Mouse (Mus musculus) intestine, postnatal 0 days (tissue): ENCODE results near the gene Abhd17c. TPM values are rescaled to one million over a fixed set of nuclear protein-coding genes. Genes with fewer than 3 reads are reported as not detected.

Source experiments
- ATAC-seq: fragments of 200-750 bp; cut with Nextera tagmentation; 2 replicates; pipeline ENCODE4 v1.8.0; 2017; ENCODE audit warnings: mild to moderate bottlenecking, moderate TSS enrichment, moderate library complexity
- H3K27ac ChIP-seq: fragments of 300-500 bp; sonication (generic); 2 replicates; pipeline ENCODE4 v1.5.1; 2014; ENCODE audit warnings: mild to moderate bottlenecking, low read depth, low read length, moderate library complexity
- H3K27me3 ChIP-seq: fragments of 300-500 bp; sonication (generic); replicated peaks from 2 replicates; pipeline ENCODE4 v1.6.1; 2014; ENCODE audit warnings: low read length, mixed read lengths; ENCODE audit not compliant: control insufficient read depth, insufficient read depth
- H3K36me3 ChIP-seq: fragments of 300-500 bp; sonication (generic); 2 replicates; pipeline ENCODE4 v1.6.1; 2014; ENCODE audit warnings: mild to moderate bottlenecking, moderate library complexity; ENCODE audit not compliant: control insufficient read depth, insufficient read depth
- H3K4me1 ChIP-seq: fragments of 300-500 bp; sonication (generic); replicated peaks from 2 replicates; pipeline ENCODE4 v1.6.1; 2014; ENCODE audit warnings: antibody characterized with exemption, low read length, mixed read lengths; ENCODE audit not compliant: control insufficient read depth, insufficient read depth
- H3K4me2 ChIP-seq: fragments of 300-500 bp; sonication (generic); replicated peaks from 2 replicates; pipeline ENCODE4 v1.6.1; 2014; ENCODE audit warnings: low read depth, mild to moderate bottlenecking, moderate library complexity
- H3K4me3 ChIP-seq: fragments of 300-500 bp; sonication (generic); 2 replicates; pipeline ENCODE4 v1.5.1; 2014; ENCODE audit warnings: low read depth, low read length
- H3K9ac ChIP-seq: fragments of 300-500 bp; sonication (generic); 2 replicates; pipeline ENCODE4 v1.6.1; 2014; ENCODE audit warnings: mild to moderate bottlenecking, low read depth, low read length
- H3K9me3 ChIP-seq: fragments of 300-500 bp; sonication (generic); 2 replicates; pipeline ENCODE4 v1.6.1; 2016; ENCODE audit warnings: mixed run types; ENCODE audit not compliant: control insufficient read depth
- CTCF ChIP-seq: sonication (generic); IDR thresholded peaks from 2 replicates; pipeline ENCODE4 v1.5.1; 2016; ENCODE audit warnings: low read depth, mild to moderate bottlenecking, control low read depth, antibody characterized with exemption, moderate library complexity
- WGBS: fragments of 180-500 bp; shearing (Covaris S2); extraction: QIAGEN DNeasy Blood & Tissue Kit; methylation state at CpG from one replicate; pipeline ENCODE4 v1.1.7; 2014; 5-methylcytosine and 5-hydroxymethylcytosine counted together
- polyA plus RNA-seq: library from polyadenylated mRNA; unstranded; fragments of >200 nt; fragmentation: Nextera tagmentation; extraction: Ambion mirVana; gene quantifications from 2 replicates; pipeline ENCODE4 v1.2.1, GENCODE M21; 2015

Abhd17c gene
- polyA plus RNA-seq, 1 experiment from 2014 or later = 203 TPM

DNA sequence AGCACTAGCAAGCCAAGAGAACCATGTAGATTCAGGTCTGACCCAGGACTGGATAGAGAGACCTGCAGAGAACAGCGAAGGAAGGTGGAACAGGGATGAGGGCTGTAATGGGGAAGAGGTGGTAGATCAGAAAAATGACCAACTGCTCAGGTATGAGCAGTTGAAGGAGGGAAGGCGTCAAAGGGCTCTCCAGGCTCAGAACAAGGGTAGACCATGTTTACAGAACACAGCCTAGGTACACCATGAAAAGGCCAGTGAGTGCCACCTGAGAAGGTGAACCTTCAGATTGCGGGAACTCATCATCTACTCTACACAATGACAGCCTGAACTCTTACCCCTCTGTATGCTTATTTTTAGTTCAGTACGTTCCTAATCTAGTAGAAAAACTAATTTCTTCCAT, 9.5 kb downstream of the Abhd17c start:
- TF ChIP-seq CTCF = no peak
- H3K4me2 ChIP-seq = no peak overlapping the region
- 77% methylated on average over 4 of the region's 4 CpGs for WGBS
- no peaks in the 10 kb centered on the region for H3K27me3 ChIP-seq
- no peak for ATAC-seq
- no peak overlapping the region for H3K9ac ChIP-seq
- H3K4me3 ChIP-seq = no peak overlapping the region
- peaks cover 8% of the 10 kb centered on the region; the same call in 1 of the 2 replicates for H3K4me1 ChIP-seq
- no peaks in the 10 kb centered on the region for H3K9me3 ChIP-seq
- H3K27ac ChIP-seq = no peak overlapping the region
- no peaks in the 10 kb centered on the region for H3K36me3 ChIP-seq

DNA sequence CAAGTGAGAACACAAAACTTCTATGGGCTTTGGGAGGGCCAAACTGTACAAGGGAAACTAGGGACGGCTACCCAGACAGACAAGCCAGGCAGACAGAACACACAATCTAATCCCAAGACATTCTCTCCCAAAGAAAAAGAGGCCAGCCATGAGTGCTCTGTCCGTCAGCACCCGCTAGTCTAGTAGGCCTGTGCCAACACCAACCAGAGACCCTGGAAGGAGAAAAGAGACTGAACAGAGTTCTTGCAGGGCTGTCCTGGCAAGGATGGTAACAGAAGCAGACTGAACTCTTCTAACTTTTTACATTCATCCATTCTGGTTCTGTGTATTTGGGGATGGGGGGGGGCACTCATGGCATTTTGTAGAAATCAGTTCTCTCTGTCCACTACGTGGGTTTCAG, 12.1 kb downstream of the Abhd17c start:
- peaks cover 11% of the 10 kb centered on the region for H3K4me1 ChIP-seq
- H3K36me3 ChIP-seq = no peaks in the 10 kb centered on the region
- H3K9ac ChIP-seq = no peak overlapping the region
- 59% methylated on average over 4 of the region's 4 CpGs for WGBS
- 0 out of 2 replicates have a peak overlapping the region, but pooled peaks have one; percentile 2 for H3K4me2 ChIP-seq
- no peaks in the 10 kb centered on the region for H3K9me3 ChIP-seq
- no peak for ATAC-seq
- H3K27ac ChIP-seq = no peak overlapping the region
- no peak for TF ChIP-seq CTCF
- no peaks in the 10 kb centered on the region for H3K27me3 ChIP-seq
- no peak overlapping the region for H3K4me3 ChIP-seq

DNA sequence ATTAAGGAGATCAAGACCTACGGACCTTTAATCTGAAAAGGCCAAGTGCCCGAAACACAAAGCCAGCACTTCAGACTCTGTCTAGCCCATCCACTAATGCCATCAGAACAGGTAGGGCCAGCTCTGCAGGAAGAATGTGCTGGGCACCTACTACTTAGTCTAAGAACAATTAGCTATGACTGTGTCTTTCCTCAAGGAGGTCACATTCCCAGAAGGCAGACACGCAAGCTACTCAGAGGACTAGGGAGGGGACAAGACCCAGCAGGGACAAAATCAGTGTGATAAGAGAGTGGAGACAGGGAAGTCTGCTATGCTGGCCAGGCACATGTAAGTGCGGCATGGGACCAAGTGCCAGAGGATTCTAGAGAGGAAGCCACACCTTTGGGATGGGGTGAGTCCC, 13.0 kb downstream of the Abhd17c start:
- H3K4me2 ChIP-seq = no peak overlapping the region

DNA sequence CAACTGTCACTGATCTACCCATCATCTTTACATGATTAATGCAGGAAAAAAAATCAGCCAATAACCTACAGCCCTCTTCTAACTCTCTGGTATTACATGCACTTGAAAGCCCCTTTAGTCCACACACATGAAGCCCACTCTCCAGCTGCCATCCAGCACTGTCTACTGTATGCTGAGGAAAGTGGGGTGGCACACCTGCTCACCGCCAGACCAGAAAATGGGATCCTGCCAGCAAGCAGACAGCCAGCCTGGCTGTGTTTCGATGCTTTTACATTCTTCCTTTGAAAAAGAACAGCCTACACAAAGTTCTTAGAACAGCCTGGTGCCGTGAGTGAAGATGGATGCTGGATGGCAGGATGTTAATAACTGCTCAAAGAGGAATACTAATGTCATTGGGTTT, 13.9 kb downstream of the Abhd17c start:
- WGBS = 59% methylated on average over 3 of the region's 3 CpGs
- TF ChIP-seq CTCF = no peak
- Histone ChIP-seq H3K27me3 (no peaks in the 10 kb centered on the region), H3K9ac (no peak overlapping the region), H3K4me1 (peaks cover 16% of the 10 kb centered on the region), H3K4me2 (no peak overlapping the region), H3K4me3 (no peak overlapping the region), H3K36me3 (no peaks in the 10 kb centered on the region), H3K9me3 (no peaks in the 10 kb centered on the region), H3K27ac (no peak overlapping the region)
- no peak for ATAC-seq

More for the DNA sequence above, 13.0 kb downstream of the Abhd17c start:
- ATAC-seq = peak; percentile 29; the same call in 1 of the 2 replicates
- WGBS = 54% methylated on average over 4 of the region's 4 CpGs
- no peak overlapping the region for H3K27ac ChIP-seq
- no peaks in the 10 kb centered on the region for H3K36me3 ChIP-seq
- TF ChIP-seq CTCF = no peak
- no peak overlapping the region for H3K9ac ChIP-seq
- H3K4me1 ChIP-seq = peaks cover 12% of the 10 kb centered on the region
- H3K27me3 ChIP-seq = no peaks in the 10 kb centered on the region
- H3K4me3 ChIP-seq = no peak overlapping the region
- no peaks in the 10 kb centered on the region for H3K9me3 ChIP-seq

DNA sequence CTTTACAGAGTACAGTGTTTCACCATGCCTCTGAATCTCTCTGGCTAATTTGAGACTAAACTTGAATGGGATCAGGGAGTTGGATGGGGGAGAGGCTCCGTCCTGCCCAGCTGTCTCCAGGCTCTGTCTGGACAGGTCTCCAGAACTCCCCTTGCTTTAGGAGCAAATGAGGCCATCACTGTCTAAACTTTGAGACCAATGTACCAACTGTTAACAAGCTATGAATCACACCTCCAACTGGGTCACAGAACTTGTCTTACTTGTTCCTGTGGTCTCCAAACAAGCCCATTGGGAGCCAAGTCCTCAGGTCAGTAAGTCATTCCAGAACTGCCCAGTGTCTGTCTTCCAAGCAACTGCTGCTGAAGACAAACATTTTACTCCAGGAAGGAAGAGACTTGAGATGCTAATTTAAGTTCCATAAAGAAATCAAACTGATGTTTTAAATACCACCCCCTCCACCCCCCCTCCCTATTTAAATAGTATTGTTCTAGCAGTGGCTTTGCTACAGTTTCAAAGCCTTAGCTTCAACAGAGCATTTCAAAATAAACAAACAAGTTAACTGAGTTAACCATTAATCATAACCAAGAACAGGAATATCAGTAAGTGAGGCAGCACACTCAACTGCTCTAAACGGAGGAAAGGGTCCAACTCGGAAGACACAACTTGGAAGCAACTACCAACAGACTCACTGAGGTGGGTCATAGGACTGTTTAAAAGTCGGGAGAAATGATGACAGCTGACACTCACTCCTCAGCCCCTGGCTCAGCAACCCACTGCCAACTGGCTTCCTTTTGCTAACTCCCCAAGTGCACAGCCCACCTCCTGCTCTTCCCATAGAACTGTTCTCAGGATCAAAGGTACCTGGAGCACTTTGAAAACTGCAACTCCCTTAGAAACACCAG, 15.6 kb downstream of the Abhd17c start:
- peaks cover 16% of the 10 kb centered on the region for H3K4me1 ChIP-seq
- no peak overlapping the region for H3K9ac ChIP-seq
- no peaks in the 10 kb centered on the region for H3K36me3 ChIP-seq
- no peak for TF ChIP-seq CTCF
- H3K9me3 ChIP-seq = no peaks in the 10 kb centered on the region
- ATAC-seq = peak; percentile 31; the same call in 1 of the 2 replicates
- H3K27me3 ChIP-seq = no peaks in the 10 kb centered on the region
- H3K27ac ChIP-seq = peak overlapping the region; percentile 55; the same call in 1 of the 2 replicates
- WGBS = 28% methylated on average over 4 of the region's 4 CpGs
- no peak overlapping the region for H3K4me3 ChIP-seq
- peak overlapping the region; percentile 25; the same call in 1 of the 2 replicates for H3K4me2 ChIP-seq

DNA sequence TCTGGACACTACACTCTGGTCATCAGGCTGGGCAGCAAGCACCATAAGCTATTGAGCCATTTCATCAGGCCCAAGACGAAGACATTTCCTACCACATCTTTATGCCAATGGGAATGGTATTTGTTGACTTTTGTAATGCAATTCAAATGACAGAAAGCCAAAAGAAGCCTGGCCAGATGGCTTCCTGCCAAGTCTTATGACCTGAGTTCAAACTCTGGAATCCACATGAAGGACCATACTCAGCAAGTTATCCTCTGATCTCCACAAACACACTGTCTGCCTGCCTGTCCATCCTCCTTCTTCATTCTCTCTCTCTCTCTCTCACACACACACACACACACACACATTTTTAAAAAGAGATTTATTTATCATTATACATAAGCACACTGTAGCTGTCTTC, 19.0 kb downstream of the Abhd17c start:
- Histone ChIP-seq H3K36me3 (0 out of 2 replicates have a peak, but pooled peaks cover 5% of the 10 kb centered on the region), H3K4me3 (no peak overlapping the region), H3K9ac (no peak overlapping the region), H3K27me3 (no peaks in the 10 kb centered on the region), H3K4me2 (no peak overlapping the region), H3K27ac (no peak overlapping the region), H3K4me1 (peaks cover 21% of the 10 kb centered on the region), H3K9me3 (no peaks in the 10 kb centered on the region)
- TF ChIP-seq CTCF = no peak
- no peak for ATAC-seq
- 13% methylated on average over 1 of the region's 1 CpGs for WGBS
